ENCODE assay signal across 9 mouse cellular contexts in the genomic region with DNA sequence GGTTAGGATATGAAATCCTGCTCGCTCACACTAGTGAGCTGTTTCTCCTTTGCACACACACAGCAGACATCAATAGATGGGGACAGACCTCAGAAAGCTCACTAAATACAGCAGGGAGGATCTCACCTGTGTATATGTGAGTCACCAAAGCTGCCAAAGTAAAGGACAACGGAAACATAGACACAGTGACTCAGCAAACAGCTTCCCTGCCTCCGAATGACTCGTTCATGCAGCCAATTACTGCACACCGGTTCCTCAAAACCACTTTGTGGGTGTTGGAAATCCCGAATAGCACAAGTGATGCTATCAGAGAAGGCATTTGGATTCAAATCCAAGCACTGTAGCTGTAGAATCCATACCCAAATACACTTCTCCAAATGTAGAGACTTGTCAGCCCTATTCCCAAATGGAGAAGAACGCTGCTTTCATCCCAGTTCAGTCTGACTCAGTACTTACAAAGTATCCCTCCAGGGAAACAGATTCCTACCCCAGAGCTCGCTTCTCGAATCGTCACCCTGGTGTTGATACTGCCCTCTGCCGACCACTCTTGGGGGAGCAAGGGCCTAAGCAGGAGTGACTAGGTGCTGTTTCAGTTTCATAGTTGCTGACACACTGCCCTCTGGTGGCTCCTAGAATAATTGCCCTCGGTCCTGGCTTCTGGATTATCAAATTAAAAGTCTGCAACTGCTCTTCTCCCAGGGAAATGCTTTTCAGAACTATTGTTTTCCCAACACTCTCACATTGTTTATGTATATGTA.
DNase-seq lines count a peak whose midpoint lies in the region; ATAC-seq and TF ChIP-seq lines count a peak whose summit lies in the region.
"Had no signal": no experiment of that assay in that cellular context is flagged by ENCODE, and none has a peak within 500 bp of the region (broad histone marks: within the 10 kb centered on the region; RNA-seq: fewer than 3 reads in every experiment).

No protein-coding gene starts in this region.

- no peak for TF ChIP-seq POLR2A in bone marrow macrophage, adult 2 months (IDR thresholded peaks at IDR 0.05; ENCODE audit: borderline replicate concordance, low read depth, low read length)
- TF ChIP-seq POLR2A in olfactory bulb, adult 2 months (IDR thresholded peaks at IDR 0.05; ENCODE audit: insufficient read depth, low read depth, low read length), result no peak

- peak; percentile 52 to 75 for DNase-seq in CD8-positive naive resting alpha-beta T cell, adult 2 months (ENCODE audit: low read depth in 2 of 2, low spot score in 2 of 2)
- peak; percentile 87 for DNase-seq in fibroblast of lung, adult 2 months (ENCODE audit: low read depth)
- DNase-seq in kidney, postnatal 10 days, result peak; percentile 97
- DNase-seq in liver, embryonic 14.5 days (ENCODE audit: low read depth in 3 of 3, low spot score in 3 of 3), result peak; percentile 58 to 64 (median 62)
- DNase-seq in testis, postnatal 14 days (ENCODE audit: low spot score), result peak; percentile 88

- peaks cover 4% of the 10 kb centered on the region; the same call in 1 of the 2 replicates for H3K9me3 ChIP-seq in heart, embryonic 14.5 days (ENCODE audit: control insufficient read depth, low read length)
- H3K9me3 ChIP-seq in liver, embryonic 14.5 days (ENCODE audit: control insufficient read depth, low read length), result no peaks in the 10 kb centered on the region
- H3K9me3 ChIP-seq: limb, embryonic 12.5 days had no signal

- H3K27me3 ChIP-seq in heart, embryonic 14.5 days (ENCODE audit: control insufficient read depth, insufficient read depth, low read length), result no peaks in the 10 kb centered on the region
- H3K27me3 ChIP-seq in liver, embryonic 14.5 days (ENCODE audit: control insufficient read depth, insufficient read depth, low read length), result no peaks in the 10 kb centered on the region
- H3K27me3 ChIP-seq: limb, embryonic 12.5 days had no signal

- peaks cover 6% of the 10 kb centered on the region for H3K4me1 ChIP-seq in bone marrow macrophage, adult 2 months (ENCODE audit: control insufficient read depth, insufficient read depth, low read length)
- peaks cover 0 to 5% of the 10 kb centered on the region in 2 experiments; a peak in 2 of 4 replicates for H3K4me1 ChIP-seq in heart, embryonic 14.5 days (ENCODE audit: control insufficient read depth in 2 of 2, insufficient read depth in 2 of 2, low read length in 2 of 2)
- H3K4me1 ChIP-seq in liver, embryonic 14.5 days (replicated peaks; ENCODE audit: control insufficient read depth in 2 of 2, insufficient read depth in 2 of 2, low read length in 1 of 2), result no peaks in the 10 kb centered on the region
- H3K4me1 ChIP-seq in olfactory bulb, adult 2 months (ENCODE audit: control insufficient read depth, insufficient read depth, low read length), result peaks cover 3% of the 10 kb centered on the region; the same call in 1 of the 2 replicates
- H3K4me1 ChIP-seq: limb, embryonic 12.5 days had no signal

- TF ChIP-seq EP300 in liver, embryonic 14.5 days (IDR thresholded peaks at IDR 0.05; ENCODE audit: low read depth), result no peak

- peak; percentile 68; the same call in 1 of the 2 replicates for ATAC-seq in heart, embryonic 14.5 days (ENCODE audit: insufficient number of reproducible peaks, insufficient read depth, low FRiP score, low read depth)
- ATAC-seq in liver, embryonic 14.5 days (ENCODE audit: insufficient read depth), result no peak

- H3K4me2 ChIP-seq in heart, embryonic 14.5 days (ENCODE audit: low read length), result 0 out of 2 replicates have a peak overlapping the region, but pooled peaks have one; percentile 23
- H3K4me2 ChIP-seq in liver, embryonic 14.5 days (ENCODE audit: low read depth), result no peak overlapping the region
- H3K4me2 ChIP-seq: limb, embryonic 12.5 days had no signal

- 39% methylated on average over 12 of the region's 12 CpGs for WGBS in heart, embryonic 14.5 days
- 27% methylated on average over 12 of the region's 12 CpGs for WGBS in liver, embryonic 14.5 days (ENCODE audit: insufficient replicate concordance)
- WGBS in olfactory bulb, adult 2 months, result 25% methylated on average over 12 of the region's 12 CpGs

- no peak overlapping the region; the same call in 1 of the 2 replicates for H3K4me3 ChIP-seq in bone marrow macrophage, adult 2 months (ENCODE audit: insufficient read depth, low read length)
- H3K4me3 ChIP-seq in heart, embryonic 14.5 days (ENCODE audit: control insufficient read depth in 1 of 2, insufficient read depth in 1 of 2, low read depth in 1 of 2, low read length in 2 of 2), result no peak overlapping the region
- no peak overlapping the region for H3K4me3 ChIP-seq in liver, embryonic 14.5 days (ENCODE audit: insufficient read depth in 1 of 2, low read depth in 2 of 2, low read length in 2 of 2)
- H3K4me3 ChIP-seq in olfactory bulb, adult 2 months (ENCODE audit: insufficient read depth, low read depth, low read length), result no peak overlapping the region
- H3K4me3 ChIP-seq: limb, embryonic 12.5 days had no signal

- no peak overlapping the region for H3K9ac ChIP-seq in heart, embryonic 14.5 days (ENCODE audit: low read length)
- no peak overlapping the region for H3K9ac ChIP-seq in liver, embryonic 14.5 days (replicated peaks)
- H3K9ac ChIP-seq: limb, embryonic 12.5 days had no signal

- peak; percentile 99 for TF ChIP-seq CTCF in bone marrow macrophage, adult 2 months (IDR thresholded peaks at IDR 0.05; ENCODE audit: low read depth, low read length)
- TF ChIP-seq CTCF in liver, embryonic 14.5 days (IDR thresholded peaks at IDR 0.05; ENCODE audit: low read depth), result peak; percentile 92
- peak; percentile 86 for TF ChIP-seq CTCF in olfactory bulb, adult 2 months (IDR thresholded peaks at IDR 0.05; ENCODE audit: insufficient read depth, low read depth, low read length)

- H3K36me3 ChIP-seq in heart, embryonic 14.5 days (ENCODE audit: control insufficient read depth, insufficient read depth, low read length), result no peaks in the 10 kb centered on the region
- H3K36me3 ChIP-seq in liver, embryonic 14.5 days (replicated peaks; ENCODE audit: control insufficient read depth, insufficient read depth, low read depth), result no peaks in the 10 kb centered on the region
- H3K36me3 ChIP-seq: limb, embryonic 12.5 days had no signal

- H3K27ac ChIP-seq in bone marrow macrophage, adult 2 months (ENCODE audit: insufficient read depth, low read depth, low read length), result no peak overlapping the region
- no peak overlapping the region for H3K27ac ChIP-seq in heart, embryonic 14.5 days (replicated peaks in 1 of 2; ENCODE audit: control insufficient read depth in 1 of 2, insufficient read depth in 1 of 2, low read depth in 2 of 2, low read length in 2 of 2)
- no peak overlapping the region for H3K27ac ChIP-seq in liver, embryonic 14.5 days
- H3K27ac ChIP-seq in olfactory bulb, adult 2 months (ENCODE audit: insufficient read depth, low read depth, low read length), result no peak overlapping the region
- H3K27ac ChIP-seq: limb, embryonic 12.5 days had no signal
